Mouse (Mus musculus) heart, postnatal 0 days (tissue): ENCODE measurements at regions not wholly inside any gene's neighbourhood (a gene's known extent, or its start where the extent isn't known, plus 50 kb on each side); places are given as distances from the start of the nearest gene placed in this dataset.

Experiments used
- ATAC-seq: fragments of 200-750 bp; cut with Nextera tagmentation; 2 replicates; pipeline ENCODE4 v1.8.0; 2017; ENCODE audit warnings: low read depth, moderate number of reproducible peaks, moderate library complexity; ENCODE audit not compliant: insufficient read depth
- DNase-seq: peaks from one replicate; pipeline ENCODE4 v3.0.0-alpha.2; 2016; ENCODE audit warnings: low spot score
- H3K27ac ChIP-seq: fragments of 300-500 bp; sonication (generic); 2 replicates; pipeline ENCODE4 v1.5.1; 2014; ENCODE audit warnings: low read depth, mild to moderate bottlenecking
- H3K27me3 ChIP-seq: fragments of 300-500 bp; sonication (generic); 2 replicates; pipeline ENCODE4 v1.6.1; 2014; ENCODE audit warnings: low read length, mixed read lengths; ENCODE audit not compliant: control insufficient read depth, insufficient read depth
- H3K36me3 ChIP-seq: fragments of 300-500 bp; sonication (generic); replicated peaks from 2 replicates; pipeline ENCODE4 v1.6.1; 2014; ENCODE audit warnings: low read length, mixed read lengths; ENCODE audit not compliant: control insufficient read depth, insufficient read depth
- H3K4me1 ChIP-seq: fragments of 300-500 bp; sonication (generic); 2 replicates; pipeline ENCODE4 v1.6.1; 2014; ENCODE audit warnings: antibody characterized with exemption; ENCODE audit not compliant: control insufficient read depth, insufficient read depth
- H3K4me2 ChIP-seq: fragments of 300-500 bp; sonication (generic); 2 replicates; pipeline ENCODE4 v1.6.1; 2014; ENCODE audit warnings: low read depth, mild to moderate bottlenecking, low read length, moderate library complexity
- H3K4me3 ChIP-seq: fragments of 300-500 bp; sonication (generic); 2 replicates; pipeline ENCODE4 v1.5.1; 2014; ENCODE audit warnings: low read depth, low read length
- H3K9ac ChIP-seq: fragments of 300-500 bp; sonication (generic); replicated peaks from 2 replicates; pipeline ENCODE4 v1.6.1; 2014; ENCODE audit warnings: low read depth, low read length, mixed read lengths
- H3K9me3 ChIP-seq: fragments of 300-500 bp; sonication (generic); replicated peaks from 2 replicates; pipeline ENCODE4 v1.6.1; 2016; ENCODE audit warnings: low read length; ENCODE audit not compliant: control insufficient read depth
- CTCF ChIP-seq: IDR thresholded peaks from 2 replicates; pipeline ENCODE4 v1.5.1; 2016; ENCODE audit warnings: antibody characterized with exemption, control low read depth, low read depth
- EP300 ChIP-seq: IDR thresholded peaks from 2 replicates; pipeline ENCODE4 v1.6.1; 2016; ENCODE audit warnings: antibody characterized with exemption, low read depth
- WGBS: fragments of 180-500 bp; shearing (Covaris S2); extraction: QIAGEN DNeasy Blood & Tissue Kit; methylation state at CpG from one replicate; pipeline ENCODE4 v1.1.7; 2014; 5-methylcytosine and 5-hydroxymethylcytosine counted together

DNA sequence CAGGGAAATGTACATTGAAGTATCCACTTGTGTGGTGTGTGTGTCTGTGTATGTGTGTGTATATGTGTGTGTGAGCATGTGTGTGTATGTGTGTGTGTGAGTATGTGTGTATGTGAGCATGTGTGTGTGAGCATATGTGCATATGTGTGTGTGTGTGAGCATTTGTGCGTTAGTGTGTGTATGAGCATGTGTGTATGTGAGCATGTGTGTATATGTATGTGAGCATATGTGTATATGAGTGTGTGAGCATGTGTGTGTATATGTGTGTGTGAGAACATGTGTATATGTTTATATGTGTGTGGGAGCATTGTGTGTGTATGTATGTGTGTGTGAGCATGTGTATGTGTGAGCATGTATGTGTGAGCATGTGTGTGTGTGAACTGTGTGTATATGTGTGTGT is 123.5 kb downstream of the Nuak1 start:
- WGBS, result 96% methylated on average over 1 of the region's 1 CpGs
- ATAC-seq (no peak), DNase-seq (no peak)
- no peak overlapping the region for H3K27ac ChIP-seq
- no peaks in the 10 kb centered on the region for H3K4me1 ChIP-seq
- TF ChIP-seq CTCF (no peak), EP300 (no peak)
- H3K9me3 ChIP-seq, result no peaks in the 10 kb centered on the region
- no peak overlapping the region for H3K9ac ChIP-seq
- H3K4me2 ChIP-seq, result no peak overlapping the region
- H3K4me3 ChIP-seq, result no peak overlapping the region
- no peaks in the 10 kb centered on the region for H3K27me3 ChIP-seq
- no peaks in the 10 kb centered on the region for H3K36me3 ChIP-seq

DNA sequence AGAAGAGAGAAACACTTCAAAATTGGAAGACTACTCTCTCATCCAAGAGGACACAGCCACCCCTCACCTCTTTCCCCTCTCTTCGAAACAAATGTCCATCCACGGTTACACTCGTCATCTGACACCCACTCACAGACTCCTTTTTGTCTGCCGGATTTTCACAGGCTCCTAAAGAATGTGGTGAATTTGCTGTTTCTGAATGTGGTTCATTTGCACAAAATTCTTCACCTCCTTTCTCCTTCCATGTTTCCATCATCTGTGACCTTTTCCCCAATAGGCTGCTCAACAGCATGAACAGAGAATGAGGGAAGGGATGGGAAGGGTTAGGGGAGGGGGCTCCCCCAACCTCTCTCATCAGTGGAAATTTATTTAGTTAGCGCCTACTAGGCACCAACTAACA is 122.4 kb downstream of the Nuak1 start:
- no peak for DNase-seq
- WGBS, result 54% methylated on average over 5 of the region's 5 CpGs
- no peaks in the 10 kb centered on the region for H3K9me3 ChIP-seq
- no peak for ATAC-seq
- no peaks in the 10 kb centered on the region for H3K36me3 ChIP-seq
- no peaks in the 10 kb centered on the region for H3K27me3 ChIP-seq
- no peak overlapping the region for H3K4me3 ChIP-seq
- TF ChIP-seq CTCF, result no peak
- TF ChIP-seq EP300, result no peak
- no peak overlapping the region for H3K4me2 ChIP-seq
- no peak overlapping the region for H3K9ac ChIP-seq
- no peaks in the 10 kb centered on the region for H3K4me1 ChIP-seq
- no peak overlapping the region for H3K27ac ChIP-seq
